Mouse (Mus musculus) kidney, postnatal 0 days (tissue): Measurements from ENCODE around the gene Asf1b. TPM values are rescaled to one million over a fixed set of nuclear protein-coding genes. Genes with fewer than 3 reads are reported as not detected.

ENCODE experiments used
- ATAC-seq: fragments of 200-750 bp; cut with Nextera tagmentation; replicated peaks from 2 replicates; pipeline ENCODE4 v1.8.0; 2017; ENCODE audit warnings: low read depth, moderate number of reproducible peaks, moderate TSS enrichment, moderate library complexity; ENCODE audit not compliant: low FRiP score
- DNase-seq: peaks from one replicate; pipeline ENCODE4 v3.0.0-alpha.2; 2016; ENCODE audit warnings: low spot score
- H3K27ac ChIP-seq: fragments of 300-500 bp; sonication (generic); 2 replicates; pipeline ENCODE4 v1.5.1; 2014; ENCODE audit warnings: mild to moderate bottlenecking
- H3K27me3 ChIP-seq: fragments of 300-500 bp; sonication (generic); 2 replicates; pipeline ENCODE4 v1.6.1; 2014; ENCODE audit warnings: low read length, mixed read lengths; ENCODE audit not compliant: insufficient read depth
- H3K36me3 ChIP-seq: fragments of 300-500 bp; sonication (generic); 2 replicates; pipeline ENCODE4 v1.6.1; 2014; ENCODE audit warnings: low read length, mixed read lengths; ENCODE audit not compliant: insufficient read depth
- H3K4me1 ChIP-seq: fragments of 300-500 bp; sonication (generic); replicated peaks from 2 replicates; pipeline ENCODE4 v1.6.1; 2014; ENCODE audit warnings: antibody characterized with exemption, low read length, mixed read lengths; ENCODE audit not compliant: insufficient read depth
- H3K4me2 ChIP-seq: fragments of 300-500 bp; sonication (generic); 2 replicates; pipeline ENCODE4 v1.6.1; 2014; ENCODE audit warnings: mild to moderate bottlenecking, low read length, moderate library complexity, mixed read lengths
- H3K4me3 ChIP-seq: fragments of 300-500 bp; sonication (generic); replicated peaks from 2 replicates; pipeline ENCODE4 v1.5.1; 2014; ENCODE audit warnings: low read depth, low read length
- H3K9ac ChIP-seq: fragments of 300-500 bp; sonication (generic); 2 replicates; pipeline ENCODE4 v1.6.1; 2014; ENCODE audit warnings: low read depth, low read length
- H3K9me3 ChIP-seq: fragments of 300-500 bp; sonication (generic); replicated peaks from 2 replicates; pipeline ENCODE4 v1.6.1; 2016; ENCODE audit warnings: low read length, inconsistent platforms, mixed read lengths
- CTCF ChIP-seq: IDR thresholded peaks from 2 replicates; pipeline ENCODE4 v1.5.1; 2016; ENCODE audit warnings: antibody characterized with exemption, low read depth, mild to moderate bottlenecking, moderate library complexity
- WGBS: fragments of 180-500 bp; shearing (Covaris S2); extraction: QIAGEN DNeasy Blood & Tissue Kit; methylation state at CpG from one replicate; pipeline ENCODE4 v1.1.7; 2014; 5-methylcytosine and 5-hydroxymethylcytosine counted together
- polyA plus RNA-seq: library from polyadenylated mRNA; unstranded; fragments of >200 nt; fragmentation: Nextera tagmentation; extraction: Ambion mirVana; gene quantifications from 2 replicates; pipeline ENCODE4 v1.2.1, GENCODE M21; 2015

Asf1b gene
- polyA plus RNA-seq, 1 experiment from 2014 or later = 23.0 TPM

- no peaks in the 10 kb centered on the region for H3K9me3 ChIP-seq
- peak overlapping the region; percentile 94 for H3K27ac ChIP-seq
- peak overlapping the region; percentile 75 for H3K4me3 ChIP-seq
- DNase-seq (peak; percentile 90), ATAC-seq (peak; percentile 78)
- TF ChIP-seq CTCF = no peak
- no peaks in the 10 kb centered on the region for H3K27me3 ChIP-seq
- peaks cover 14% of the 10 kb centered on the region for H3K4me1 ChIP-seq
- under 1% methylated on average over 61 of the region's 103 CpGs for WGBS
- peak overlapping the region; percentile 90 for H3K4me2 ChIP-seq
- H3K36me3 ChIP-seq = peaks cover 9% of the 10 kb centered on the region; the same call in 1 of the 2 replicates
- peak overlapping the region; percentile 76 for H3K9ac ChIP-seq
These were observed 41.5 kb downstream of the Asf1b start for GRCm38 (mm10) chr8:83996567-83997505.

GRCm38 (mm10) chr8:83997511-83998141, 42.3 kb downstream of the Asf1b start, which contains the start of gene Samd1:
Gene Samd1, plus strand, starts transcription at chr8:83997672.
- Histone ChIP-seq H3K27me3 (no peaks in the 10 kb centered on the region), H3K9ac (peak within 1 kb of the TSS; percentile 76), H3K4me3 (peak within 1 kb of the TSS; percentile 75), H3K9me3 (no peaks in the 10 kb centered on the region), H3K27ac (peak within 1 kb of the TSS; percentile 94), H3K36me3 (0 out of 2 replicates have a peak, but pooled peaks cover 8% of the 10 kb centered on the region), H3K4me1 (peaks cover 14% of the 10 kb centered on the region), H3K4me2 (peak within 1 kb of the TSS; percentile 90)
- ATAC-seq = 0 out of 2 replicates have a peak, but pooled peaks have one; percentile 11
- DNase-seq = no peak
- TF ChIP-seq CTCF = no peak
- under 1% methylated on average over 50 of the region's 112 CpGs for WGBS

- peak overlapping the region; percentile 94 for H3K27ac ChIP-seq
- ATAC-seq = peak; percentile 9; the same call in 1 of the 2 replicates
- peak; percentile 60 for TF ChIP-seq CTCF
- H3K4me2 ChIP-seq = peak overlapping the region; percentile 90
- 1% methylated on average over 62 of the region's 92 CpGs for WGBS
- DNase-seq = peak; percentile 80
- no peaks in the 10 kb centered on the region for H3K27me3 ChIP-seq
- H3K4me3 ChIP-seq = peak overlapping the region; percentile 61
- H3K36me3 ChIP-seq = 0 out of 2 replicates have a peak, but pooled peaks cover 8% of the 10 kb centered on the region
- H3K9ac ChIP-seq = peak overlapping the region; percentile 76
- peaks cover 14% of the 10 kb centered on the region for H3K4me1 ChIP-seq
- no peaks in the 10 kb centered on the region for H3K9me3 ChIP-seq
These were observed 43.1 kb downstream of the Asf1b start for GRCm38 (mm10) chr8:83998231-83999056.

- H3K9ac ChIP-seq = peak overlapping the region; percentile 76; the same call in 1 of the 2 replicates
- no peak for ATAC-seq
- H3K4me2 ChIP-seq = peak overlapping the region; percentile 90
- no peaks in the 10 kb centered on the region for H3K9me3 ChIP-seq
- peak overlapping the region; percentile 61 for H3K4me3 ChIP-seq
- TF ChIP-seq CTCF = no peak
- H3K4me1 ChIP-seq = peaks cover 18% of the 10 kb centered on the region
- no peak overlapping the region for H3K27ac ChIP-seq
- DNase-seq = no peak
- H3K27me3 ChIP-seq = no peaks in the 10 kb centered on the region
- H3K36me3 ChIP-seq = 0 out of 2 replicates have a peak, but pooled peaks cover 8% of the 10 kb centered on the region
- 60% methylated on average over 16 of the region's 16 CpGs for WGBS
These were observed 43.9 kb downstream of the Asf1b start for GRCm38 (mm10) chr8:83999057-83999705.

GRCm38 (mm10) chr8:83999825-84000224, 44.5 kb downstream of the Asf1b start:
- Histone ChIP-seq H3K4me3 (no peak overlapping the region), H3K36me3 (0 out of 2 replicates have a peak, but pooled peaks cover 8% of the 10 kb centered on the region), H3K27ac (no peak overlapping the region), H3K27me3 (no peaks in the 10 kb centered on the region), H3K4me1 (peaks cover 21% of the 10 kb centered on the region), H3K4me2 (no peak overlapping the region), H3K9me3 (no peaks in the 10 kb centered on the region), H3K9ac (no peak overlapping the region)
- WGBS = 94% methylated on average over 2 of the region's 2 CpGs
- ATAC-seq = no peak
- no peak for DNase-seq
- no peak for TF ChIP-seq CTCF
